Mouse (Mus musculus) MEL (cell line): Measurements from ENCODE around the gene Tcf12. TPM values are rescaled to one million over a fixed set of nuclear protein-coding genes. Genes with fewer than 3 reads are reported as not detected.

Experiments
- DNase-seq: peaks from one replicate; pipeline ENCODE4 v3.0.0; 2011; ENCODE audit warnings: low read depth, low spot score
- H3K27ac ChIP-seq: 2 replicates; pipeline ENCODE4 v1.5.1; 2012; ENCODE audit warnings: low read depth, mild to moderate bottlenecking, control low read depth, low read length, moderate library complexity; ENCODE audit not compliant: control insufficient read depth
- H3K27me3 ChIP-seq, 2 experiments: fragments of 150-350 bp in 1 of 2; sonication (generic) in 1 of 2; 2 replicates each; pipeline ENCODE4 v1.6.1; 2012; ENCODE audit warnings: low read length in 2 of 2, mild to moderate bottlenecking in 2 of 2, improper control_type of control experiment in 1 of 2, moderate library complexity in 1 of 2; ENCODE audit not compliant: insufficient read depth in 2 of 2, control insufficient read depth in 1 of 2
- H3K36me3 ChIP-seq, 2 experiments: 2 replicates each; pipeline ENCODE4 v1.6.1; 2012 to 2014; ENCODE audit warnings: low read length in 2 of 2, improper control_type of control experiment in 1 of 2, inconsistent platforms in 1 of 2, mild to moderate bottlenecking in 1 of 2; ENCODE audit not compliant: insufficient read depth in 2 of 2, control insufficient read depth in 1 of 2
- H3K4me1 ChIP-seq, 2 experiments: fragments of 150-350 bp in 1 of 2; sonication (generic) in 1 of 2; 2 replicates each; pipeline ENCODE4 v1.6.1; 2012; ENCODE audit warnings: low read length in 2 of 2, improper control_type of control experiment in 1 of 2, mild to moderate bottlenecking in 1 of 2; ENCODE audit not compliant: insufficient read depth in 2 of 2, control insufficient read depth in 1 of 2
- H3K4me3 ChIP-seq, 2 experiments: fragments of 150-350 bp in 1 of 2; sonication (generic) in 1 of 2; 2 replicates each; pipeline ENCODE4 v1.5.1; 2012; ENCODE audit warnings: low read depth in 2 of 2, low read length in 2 of 2, mild to moderate bottlenecking in 2 of 2, moderate library complexity in 2 of 2, control low read depth in 1 of 2, improper control_type of control experiment in 1 of 2; ENCODE audit not compliant: control insufficient read depth in 1 of 2, insufficient read depth in 1 of 2
- H3K79me2 ChIP-seq: 2 replicates; pipeline ENCODE4 v1.6.1; 2012; ENCODE audit warnings: mild to moderate bottlenecking, low read length, moderate library complexity; ENCODE audit not compliant: control insufficient read depth, poor library complexity, insufficient read depth
- H3K9ac ChIP-seq: 2 replicates; pipeline ENCODE4 v1.6.1; 2012; ENCODE audit warnings: low read depth, mild to moderate bottlenecking, control low read depth, low read length, moderate library complexity; ENCODE audit not compliant: control insufficient read depth, poor library complexity, severe bottlenecking
- H3K9me3 ChIP-seq: fragments of 150-350 bp; sonication (generic); replicated peaks from 2 replicates; pipeline ENCODE4 v1.6.1; 2012; ENCODE audit warnings: mild to moderate bottlenecking, low read length, improper control_type of control experiment, moderate library complexity; ENCODE audit not compliant: insufficient read depth
- BHLHE40 ChIP-seq: IDR thresholded peaks from 2 replicates; pipeline ENCODE4 v1.6.1; 2012; ENCODE audit warnings: low read depth, mild to moderate bottlenecking, inconsistent platforms, low read length, improper control_type of control experiment, borderline replicate concordance
- CHD1 ChIP-seq: IDR thresholded peaks from 2 replicates; pipeline ENCODE4 v1.6.1; 2012; ENCODE audit warnings: low read depth, mild to moderate bottlenecking, inconsistent platforms, low read length, improper control_type of control experiment
- ELF1 ChIP-seq: IDR thresholded peaks from 2 replicates; pipeline ENCODE4 v1.6.1; 2014; ENCODE audit warnings: low read depth, mild to moderate bottlenecking, inconsistent platforms, low read length, improper control_type of control experiment, moderate library complexity
- EP300 ChIP-seq, 2 experiments: IDR thresholded peaks; 2 replicates each; pipeline ENCODE4 v1.6.1; 2011; ENCODE audit warnings: improper control_type of control experiment in 2 of 2, low read length in 2 of 2, low read depth in 1 of 2, mild to moderate bottlenecking in 1 of 2
- GABPA ChIP-seq: IDR thresholded peaks from 2 replicates; pipeline ENCODE4 v1.6.1; 2012; ENCODE audit warnings: low read depth, mild to moderate bottlenecking, inconsistent platforms, low read length, improper control_type of control experiment, moderate library complexity
- GATA1 ChIP-seq: IDR thresholded peaks from 2 replicates; pipeline ENCODE4 v1.6.1; 2011; ENCODE audit warnings: low read depth, low read length, improper control_type of control experiment
- HCFC1 ChIP-seq: IDR thresholded peaks from 2 replicates; pipeline ENCODE4 v1.6.1; 2012; ENCODE audit warnings: low read depth, mild to moderate bottlenecking, inconsistent platforms, low read length, improper control_type of control experiment, moderate library complexity
- MAX ChIP-seq: IDR thresholded peaks from 2 replicates; pipeline ENCODE4 v1.6.1; 2011; ENCODE audit warnings: low read length, improper control_type of control experiment
- MEF2A ChIP-seq: IDR thresholded peaks from 2 replicates; pipeline ENCODE4 v1.6.1; 2014; ENCODE audit warnings: low read depth, mild to moderate bottlenecking, inconsistent platforms, low read length, improper control_type of control experiment; ENCODE audit not compliant: poor library complexity, insufficient replicate concordance, severe bottlenecking; ENCODE audit errors: extremely low read depth
- MXI1 ChIP-seq: IDR thresholded peaks from 2 replicates; pipeline ENCODE4 v1.6.1; 2011; ENCODE audit warnings: mild to moderate bottlenecking, low read depth, low read length, improper control_type of control experiment
- NELFE ChIP-seq: IDR thresholded peaks from 2 replicates; pipeline ENCODE4 v1.6.1; 2011; ENCODE audit warnings: low read depth, low read length, improper control_type of control experiment
- POLR2A ChIP-seq, 2 experiments: IDR thresholded peaks; 2 replicates each; pipeline ENCODE4 v1.6.1; 2011 to 2012; ENCODE audit warnings: low read length in 2 of 2, mild to moderate bottlenecking in 2 of 2, control low read depth in 1 of 2, improper control_type of control experiment in 1 of 2, low read depth in 1 of 2, moderate library complexity in 1 of 2; ENCODE audit not compliant: control insufficient read depth in 1 of 2, insufficient read depth in 1 of 2, poor library complexity in 1 of 2
- POLR2AphosphoS5 ChIP-seq: IDR thresholded peaks from 2 replicates; pipeline ENCODE4 v1.6.1; 2012; ENCODE audit warnings: low read depth, borderline replicate concordance, mild to moderate bottlenecking, inconsistent platforms, low read length, moderate library complexity, mixed read lengths
- RAD21 ChIP-seq: IDR thresholded peaks from 2 replicates; pipeline ENCODE4 v1.6.1; 2011; ENCODE audit warnings: mild to moderate bottlenecking, low read depth, low read length, improper control_type of control experiment
- RCOR1 ChIP-seq: IDR thresholded peaks from 2 replicates; pipeline ENCODE4 v1.6.1; 2012; ENCODE audit warnings: low read depth, mild to moderate bottlenecking, inconsistent platforms, low read length, improper control_type of control experiment
- SIN3A ChIP-seq: IDR thresholded peaks from 2 replicates; pipeline ENCODE4 v1.6.1; 2012; ENCODE audit warnings: low read length, improper control_type of control experiment, inconsistent platforms
- SMC3 ChIP-seq: IDR thresholded peaks from 2 replicates; pipeline ENCODE4 v1.6.1; 2011; ENCODE audit warnings: low read depth, low read length, improper control_type of control experiment
- TBP ChIP-seq: IDR thresholded peaks from 2 replicates; pipeline ENCODE4 v1.8.0; 2011; ENCODE audit warnings: low read depth, low read length, improper control_type of control experiment
- ZC3H11A ChIP-seq: IDR thresholded peaks from 2 replicates; pipeline ENCODE4 v1.6.1; 2012; ENCODE audit warnings: low read depth, mild to moderate bottlenecking, inconsistent platforms, low read length, improper control_type of control experiment
- ZKSCAN1 ChIP-seq: IDR thresholded peaks from 2 replicates; pipeline ENCODE4 v1.6.1; 2012; ENCODE audit warnings: low read depth, mild to moderate bottlenecking, inconsistent platforms, low read length, improper control_type of control experiment, moderate library complexity
- ZMIZ1 ChIP-seq: IDR thresholded peaks from 2 replicates; pipeline ENCODE4 v1.6.1; 2012; ENCODE audit warnings: low read depth, mild to moderate bottlenecking, inconsistent platforms, low read length, improper control_type of control experiment, moderate library complexity
- ZNF384 ChIP-seq: IDR thresholded peaks from 2 replicates; pipeline ENCODE4 v1.6.1; 2012; ENCODE audit warnings: low read depth, mild to moderate bottlenecking, inconsistent platforms, low read length, improper control_type of control experiment
- polyA plus RNA-seq, 2 experiments: library from polyadenylated mRNA; stranded (reverse) in 1 of 2; unstranded in 1 of 2; fragments of >175 nt in 1 of 2; fragments of >200 nt in 1 of 2; gene quantifications; 2 replicates each; pipeline versions ENCODE4 v1.2.1 to v1.2.4; 2012; ENCODE audit warnings: low replicate concordance in 2 of 2, low read depth in 1 of 2; ENCODE audit not compliant: insufficient read length in 2 of 2, insufficient read depth in 1 of 2, missing spikeins in 1 of 2
- total RNA-seq: library from RNA; depleted of rRNA; stranded (reverse); fragments of 300-350 nt; gene quantifications from 2 replicates; pipeline ENCODE4 v1.2.3, GENCODE M21; 2012

Gene Tcf12
- total and polyA plus RNA-seq, 3 experiments = 29.3 to 70.5 (median 39.6) TPM

GRCm38 (mm10) chr9:71990376-71990775 is 121.3 kb downstream of the Tcf12 start:
- no peak for DNase-seq
- no peaks in the 10 kb centered on the region for H3K9me3 ChIP-seq
- no peaks in the 10 kb centered on the region for H3K27me3 ChIP-seq
- no peak overlapping the region for H3K27ac ChIP-seq
- H3K4me3 ChIP-seq = no peak overlapping the region
- no peak overlapping the region for H3K9ac ChIP-seq
- TF ChIP-seq GATA1 = no peak
- TF ChIP-seq CHD1 = no peak
- no peak for TF ChIP-seq MAX
- no peak for TF ChIP-seq GABPA
- TF ChIP-seq BHLHE40 = no peak
- no peak for TF ChIP-seq TBP
- TF ChIP-seq RCOR1 = no peak
- no peak for TF ChIP-seq ZC3H11A
- no peak for TF ChIP-seq SMC3
- no peak for TF ChIP-seq SIN3A
- no peak for TF ChIP-seq ELF1
- no peak for TF ChIP-seq ZMIZ1
- TF ChIP-seq HCFC1 = no peak
- no peak for TF ChIP-seq MEF2A
- H3K4me1 ChIP-seq = peaks cover 5 to 7% of the 10 kb centered on the region in 2 experiments
- H3K36me3 ChIP-seq = peaks cover 2 to 18% of the 10 kb centered on the region in 2 experiments; a peak in 3 of 4 replicates
- no peaks in the 10 kb centered on the region; the same call in 1 of the 2 replicates for H3K79me2 ChIP-seq

GRCm38 (mm10) chr9:71989663-71990062 is 122.0 kb downstream of the Tcf12 start:
- DNase-seq = peak; percentile 56
- H3K9ac ChIP-seq = no peak overlapping the region
- H3K4me1 ChIP-seq = peaks cover 5 to 7% of the 10 kb centered on the region in 2 experiments
- H3K36me3 ChIP-seq = peaks cover 0 to 18% of the 10 kb centered on the region in 2 experiments; a peak in 2 of 4 replicates
- H3K9me3 ChIP-seq = no peaks in the 10 kb centered on the region
- H3K4me3 ChIP-seq = no peak overlapping the region
- no peak overlapping the region for H3K27ac ChIP-seq
- H3K79me2 ChIP-seq = peaks cover 2% of the 10 kb centered on the region
- TF ChIP-seq ZKSCAN1 (no peak), RAD21 (no peak), MAX (no peak), GATA1 (no peak), POLR2AphosphoS5 (no peak), MXI1 (no peak), ZC3H11A (no peak), ZNF384 (peak; percentile 46; the same call in 1 of the 2 replicates), SMC3 (no peak), NELFE (no peak), CHD1 (no peak), ZMIZ1 (no peak), POLR2A (IDR thresholded peaks at IDR 0.05; ENCODE audit: control insufficient read depth in 1 of 2, insufficient read depth in 1 of 2, low read depth in 1 of 2, low read length in 2 of 2, poor library complexity in 1 of 2) (no peak), GABPA (no peak), EP300 (IDR thresholded peaks at IDR 0.05; ENCODE audit: low read depth in 1 of 2, low read length in 2 of 2) (peak in 1 of 2 experiments; percentile 64; a peak in 2 of 4 replicates)
- H3K27me3 ChIP-seq = no peaks in the 10 kb centered on the region
